Mouse (Mus musculus) C2C12 (cell line): ENCODE data around the gene Nr1h2. TPM values are rescaled to one million over a fixed set of nuclear protein-coding genes. Genes with fewer than 3 reads are reported as not detected.

ENCODE experiments used
- H3K27me3 ChIP-seq: one replicate; pipeline ENCODE4 v1.6.1; 2011; ENCODE audit not compliant: control insufficient read depth, insufficient read depth, insufficient read length
- H3K36me3 ChIP-seq: one replicate; pipeline ENCODE4 v1.6.1; 2011; ENCODE audit not compliant: control insufficient read depth, insufficient read depth
- H3K4me3 ChIP-seq: one replicate; pipeline ENCODE4 v1.5.1; 2011; ENCODE audit warnings: mild to moderate bottlenecking, control low read depth; ENCODE audit not compliant: poor library complexity, insufficient read depth, severe bottlenecking
- H3K79me2 ChIP-seq: one replicate; pipeline ENCODE4 v1.6.1; 2011; ENCODE audit not compliant: control insufficient read depth, insufficient read depth
- H3K79me3 ChIP-seq: one replicate; pipeline ENCODE4 v1.6.1; 2011; ENCODE audit warnings: low read depth, control low read depth
- H3ac ChIP-seq: one replicate; pipeline ENCODE3; 2011; ENCODE audit warnings: low read depth; ENCODE audit not compliant: control insufficient read depth, insufficient read length
- CEBPB ChIP-seq: IDR thresholded peaks from one replicate; pipeline ENCODE4 v1.6.1; 2011; ENCODE audit warnings: low read depth, mild to moderate bottlenecking, control low read depth, moderate library complexity
- CTCF ChIP-seq: IDR thresholded peaks from one replicate; pipeline ENCODE4 v1.5.1; 2011; ENCODE audit not compliant: control insufficient read depth, insufficient read depth, insufficient read length
- FOSL1 ChIP-seq: IDR thresholded peaks from one replicate; pipeline ENCODE4 v1.8.0; 2011; ENCODE audit warnings: mild to moderate bottlenecking, low read length; ENCODE audit not compliant: poor library complexity, insufficient read depth, severe bottlenecking
- MAX ChIP-seq: IDR thresholded peaks from one replicate; pipeline ENCODE4 v1.6.1; 2011; ENCODE audit warnings: mild to moderate bottlenecking, control low read depth
- MYOD1 ChIP-seq: IDR thresholded peaks from one replicate; pipeline ENCODE4 v1.6.1; 2011; ENCODE audit warnings: low read depth; ENCODE audit not compliant: control insufficient read depth, insufficient read length
- MYOG ChIP-seq: IDR thresholded peaks from one replicate; pipeline ENCODE4 v1.6.1; 2011; ENCODE audit not compliant: control insufficient read depth, insufficient read length; ENCODE audit errors: extremely low read depth
- USF1 ChIP-seq: IDR thresholded peaks from one replicate; pipeline ENCODE4 v1.6.1; 2011; ENCODE audit warnings: low read depth, mild to moderate bottlenecking, control low read depth, moderate library complexity
- polyA plus RNA-seq: library from polyadenylated mRNA; unstranded; fragments of >200 nt; fragmentation: generic; extraction: Trizol; gene quantifications from one replicate; pipeline ENCODE4 v1.2.1, GENCODE M21; 2012; ENCODE audit warnings: missing spikeins

Nr1h2 gene
- polyA plus RNA-seq, 1 experiment, result 61.0 TPM

DNA sequence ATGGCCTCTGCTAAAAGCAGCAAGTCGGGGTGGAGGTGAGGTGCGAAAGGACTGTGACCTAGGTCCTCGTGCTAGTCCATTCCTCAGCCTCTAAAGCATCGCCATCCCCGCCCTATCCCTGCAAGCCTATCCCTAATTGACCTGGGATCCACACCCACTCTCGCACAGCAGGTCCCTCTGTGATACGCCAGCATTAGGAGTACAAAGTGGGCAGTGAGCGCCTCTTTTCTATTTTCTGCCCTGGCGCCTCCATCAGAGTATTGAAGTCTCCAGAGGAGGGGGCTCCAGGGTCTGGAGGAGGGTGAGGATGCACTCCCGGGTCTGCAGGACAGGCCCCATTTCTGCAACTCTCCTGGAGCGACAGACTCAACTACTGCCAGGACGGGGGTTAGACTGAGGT lies 34.6 kb upstream of the Nr1h2 start:
- H3K27me3 ChIP-seq, result peaks cover 48% of the 10 kb centered on the region
- H3K79me2 ChIP-seq, result no peaks in the 10 kb centered on the region
- H3K4me3 ChIP-seq, result no peak overlapping the region
- H3ac ChIP-seq, result no peak overlapping the region
- no peak for TF ChIP-seq FOSL1
- no peak for TF ChIP-seq USF1
- no peak for TF ChIP-seq MYOD1
- no peak for TF ChIP-seq CTCF
- TF ChIP-seq CEBPB, result no peak
- no peak for TF ChIP-seq MAX
- H3K36me3 ChIP-seq, result no peaks in the 10 kb centered on the region
- H3K79me3 ChIP-seq, result no peaks in the 10 kb centered on the region

DNA sequence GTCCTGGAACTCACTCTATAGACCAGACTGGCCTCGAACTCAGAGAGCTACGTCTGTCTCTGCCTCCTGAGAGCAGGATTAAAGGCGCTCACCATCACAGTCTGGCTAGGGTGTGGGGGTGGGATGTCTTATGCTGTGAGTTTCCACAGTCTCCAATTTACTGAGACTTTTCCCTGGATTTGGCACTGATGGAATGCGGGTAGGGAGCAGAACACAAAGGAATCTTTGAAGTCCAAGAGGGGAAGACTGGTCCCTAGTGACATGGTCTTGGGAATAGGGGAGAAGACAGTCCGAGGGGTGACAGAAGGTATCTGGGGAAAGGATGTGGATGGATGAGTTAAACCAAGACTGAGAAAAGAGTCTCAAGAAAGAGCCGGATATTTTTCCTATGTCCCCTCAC lies 33.9 kb upstream of the Nr1h2 start:
- Histone ChIP-seq H3ac (no peak overlapping the region), H3K79me2 (no peaks in the 10 kb centered on the region), H3K27me3 (peaks cover 50% of the 10 kb centered on the region), H3K79me3 (no peaks in the 10 kb centered on the region), H3K4me3 (no peak overlapping the region), H3K36me3 (no peaks in the 10 kb centered on the region)
- no peak for TF ChIP-seq USF1
- no peak for TF ChIP-seq FOSL1
- no peak for TF ChIP-seq MYOD1
- TF ChIP-seq CTCF, result no peak
- TF ChIP-seq MAX, result no peak
- no peak for TF ChIP-seq CEBPB
- TF ChIP-seq MYOG, result no peak

DNA sequence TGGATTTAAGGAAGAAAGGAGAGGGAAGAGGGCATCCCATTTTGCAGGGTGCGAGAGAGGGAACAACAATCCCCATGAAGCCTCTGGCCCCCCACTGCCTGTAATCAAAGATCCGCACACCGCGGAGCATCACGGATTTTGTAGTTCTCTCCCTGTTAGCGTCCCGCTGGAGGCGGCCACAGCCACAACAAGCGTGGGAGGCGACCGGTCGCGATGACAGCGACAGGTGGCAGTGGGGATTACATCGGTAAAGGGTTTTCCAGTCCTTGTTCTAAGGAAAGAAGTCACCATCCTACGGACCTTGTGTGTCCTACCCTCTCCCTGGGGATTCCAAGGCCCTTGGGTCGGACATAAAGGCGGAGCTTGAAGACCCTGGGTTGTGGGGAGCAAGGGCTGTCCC lies 33.2 kb upstream of the Nr1h2 start:
- H3K4me3 ChIP-seq, result no peak overlapping the region
- TF ChIP-seq CEBPB (no peak), FOSL1 (no peak), MYOG (no peak), MYOD1 (no peak), USF1 (no peak), CTCF (no peak), MAX (no peak)
- no peak overlapping the region for H3ac ChIP-seq
- H3K27me3 ChIP-seq, result peaks cover 54% of the 10 kb centered on the region
- no peaks in the 10 kb centered on the region for H3K79me2 ChIP-seq
- no peaks in the 10 kb centered on the region for H3K36me3 ChIP-seq
- H3K79me3 ChIP-seq, result no peaks in the 10 kb centered on the region

DNA sequence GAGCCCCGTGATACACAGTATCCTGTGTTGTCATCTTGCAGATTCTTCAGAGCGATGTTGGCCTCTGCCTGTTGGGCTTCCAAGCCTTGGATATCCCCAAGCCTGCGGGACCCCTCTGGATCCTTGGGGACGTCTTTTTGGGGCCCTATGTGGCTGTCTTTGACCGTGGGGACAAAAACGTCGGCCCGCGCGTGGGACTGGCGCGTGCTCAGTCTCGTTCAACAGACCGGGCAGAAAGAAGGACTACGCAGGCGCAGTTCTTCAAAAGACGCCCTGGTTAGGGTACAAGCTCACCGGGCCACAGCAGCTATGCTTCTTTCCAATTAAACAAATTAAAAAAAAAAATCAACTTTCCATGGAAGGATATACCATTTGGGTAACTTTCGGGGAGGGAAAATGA lies 32.8 kb upstream of the Nr1h2 start:
- TF ChIP-seq MYOG (no peak), USF1 (no peak), CTCF (no peak), FOSL1 (no peak), MYOD1 (no peak), CEBPB (no peak), MAX (no peak)
- no peak overlapping the region for H3ac ChIP-seq
- peaks cover 55% of the 10 kb centered on the region for H3K27me3 ChIP-seq
- no peaks in the 10 kb centered on the region for H3K79me3 ChIP-seq
- H3K36me3 ChIP-seq, result no peaks in the 10 kb centered on the region
- no peak overlapping the region for H3K4me3 ChIP-seq
- no peaks in the 10 kb centered on the region for H3K79me2 ChIP-seq

DNA sequence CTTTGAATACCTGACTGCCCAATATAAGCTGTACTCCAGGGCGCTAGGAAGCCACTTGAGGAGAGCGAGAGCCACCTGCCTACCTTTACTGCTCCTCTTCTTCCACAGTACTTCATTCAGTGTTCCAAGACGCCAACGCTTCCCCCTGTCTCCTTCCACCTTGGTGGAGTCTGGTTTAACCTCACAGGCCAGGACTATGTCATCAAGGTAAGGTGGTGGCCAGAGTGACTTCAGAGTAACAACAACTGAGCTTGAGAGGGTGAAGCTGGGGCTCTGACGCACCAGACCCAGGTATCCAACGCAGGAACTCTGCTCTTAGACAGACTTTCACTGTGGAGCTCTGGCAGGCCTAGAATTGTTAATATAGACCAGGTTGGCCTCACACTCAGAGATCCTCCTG lies 31.9 kb upstream of the Nr1h2 start:
- peaks cover 56% of the 10 kb centered on the region for H3K27me3 ChIP-seq

DNA sequence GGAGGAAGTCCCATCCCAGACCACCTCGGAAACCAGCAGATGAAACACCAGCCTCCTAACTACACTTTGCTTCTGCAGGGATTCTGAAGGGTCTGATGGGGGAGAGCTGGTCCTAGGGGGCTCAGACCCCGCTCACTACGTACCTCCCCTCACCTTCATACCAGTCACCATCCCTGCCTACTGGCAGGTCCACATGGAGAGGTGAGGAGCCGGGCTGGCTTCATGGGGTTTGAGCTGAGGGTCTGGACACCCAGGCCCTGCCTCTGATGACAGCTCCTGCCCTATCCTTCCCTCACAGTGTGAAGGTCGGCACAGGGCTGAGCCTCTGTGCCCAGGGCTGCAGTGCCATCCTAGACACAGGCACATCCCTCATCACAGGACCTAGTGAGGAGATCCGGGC lies 31.2 kb upstream of the Nr1h2 start:
- Histone ChIP-seq H3K79me3 (no peaks in the 10 kb centered on the region), H3ac (no peak overlapping the region), H3K36me3 (no peaks in the 10 kb centered on the region), H3K4me3 (no peak overlapping the region), H3K27me3 (peaks cover 56% of the 10 kb centered on the region), H3K79me2 (no peaks in the 10 kb centered on the region)
- TF ChIP-seq MYOD1, result no peak

More for the DNA sequence above, 31.9 kb upstream of the Nr1h2 start:
- no peak overlapping the region for H3K4me3 ChIP-seq
- H3K79me2 ChIP-seq, result no peaks in the 10 kb centered on the region
- no peaks in the 10 kb centered on the region for H3K79me3 ChIP-seq
- H3ac ChIP-seq, result no peak overlapping the region
- H3K36me3 ChIP-seq, result no peaks in the 10 kb centered on the region
- TF ChIP-seq CEBPB (no peak), MYOD1 (no peak), USF1 (no peak), MAX (no peak), MYOG (no peak), FOSL1 (no peak), CTCF (no peak)

DNA sequence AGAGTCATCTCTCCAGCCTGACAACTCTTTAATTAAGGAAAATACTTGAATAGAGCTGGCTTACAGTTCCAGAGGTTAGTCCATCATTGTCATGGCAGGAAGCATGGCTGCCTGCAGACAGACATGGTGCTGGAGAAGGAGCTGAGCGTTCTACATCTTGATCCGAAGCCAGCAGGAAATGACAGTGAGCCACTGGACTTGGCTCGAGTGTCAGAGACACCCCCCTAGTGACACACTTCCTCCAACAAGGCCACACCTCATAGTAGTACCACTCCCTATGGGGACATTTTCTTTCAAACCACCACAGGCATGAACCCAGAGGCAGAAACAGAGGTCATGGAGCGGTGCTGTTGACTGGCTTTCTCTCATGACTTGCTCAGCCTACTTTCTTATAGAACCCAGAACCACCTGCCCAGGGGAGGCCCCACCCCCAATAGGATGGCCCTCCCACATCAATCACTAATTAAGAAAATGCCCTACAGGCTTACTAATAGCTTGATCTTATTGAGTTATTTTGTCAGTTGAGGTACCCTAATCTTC lies 30.6 kb upstream of the Nr1h2 start:
- TF ChIP-seq MYOG (no peak), USF1 (no peak), FOSL1 (no peak), CEBPB (no peak), CTCF (no peak)
- Histone ChIP-seq H3ac (no peak overlapping the region), H3K4me3 (no peak overlapping the region), H3K79me2 (no peaks in the 10 kb centered on the region), H3K36me3 (no peaks in the 10 kb centered on the region), H3K79me3 (no peaks in the 10 kb centered on the region), H3K27me3 (peaks cover 56% of the 10 kb centered on the region)
